Mouse (Mus musculus) erythroblast, embryonic 14.5 days (primary cell): Measurements from ENCODE around the gene Pxk. TPM values are rescaled to one million over a fixed set of nuclear protein-coding genes. Genes with fewer than 3 reads are reported as not detected.
A peak's percentile ranks its signal among the peaks of the same experiment; 100 is the strongest.

ENCODE experiments used
- H3K27me3 ChIP-seq: 2 replicates; pipeline ENCODE4 v1.6.1; 2012; ENCODE audit warnings: inconsistent platforms; ENCODE audit not compliant: control insufficient read depth
- H3K36me3 ChIP-seq: 2 replicates; pipeline ENCODE4 v1.6.1; 2012; ENCODE audit warnings: mild to moderate bottlenecking, inconsistent platforms; ENCODE audit not compliant: control insufficient read depth
- H3K4me1 ChIP-seq: 2 replicates; pipeline ENCODE4 v1.6.1; 2012; ENCODE audit warnings: inconsistent platforms; ENCODE audit not compliant: control insufficient read depth
- H3K4me3 ChIP-seq: replicated peaks from 2 replicates; pipeline ENCODE3; 2012; ENCODE audit warnings: moderate library complexity, mild to moderate bottlenecking, inconsistent platforms
- H3K9me3 ChIP-seq: 2 replicates; pipeline ENCODE4 v1.6.1; 2012; ENCODE audit warnings: low read length, inconsistent platforms, mixed read lengths; ENCODE audit not compliant: control insufficient read depth
- GATA1 ChIP-seq: IDR thresholded peaks from 2 replicates; pipeline ENCODE4 v1.6.1; 2012; ENCODE audit warnings: low read length, inconsistent platforms, mixed read lengths
- TAL1 ChIP-seq: IDR thresholded peaks from 3 replicates; pipeline ENCODE4 v1.6.1; 2012; ENCODE audit warnings: low read length, inconsistent platforms, mixed read lengths
- polyA plus RNA-seq: library from polyadenylated mRNA; stranded (reverse); fragments of >175 nt; gene quantifications from 2 replicates; pipeline ENCODE4 v1.2.3, GENCODE M21; 2012

Gene Pxk
- polyA plus RNA-seq, 1 experiment: 0.14 TPM

- TF ChIP-seq TAL1: no peak
- no peak for TF ChIP-seq GATA1
- Histone ChIP-seq H3K36me3 (no peaks in the 10 kb centered on the region), H3K9me3 (no peaks in the 10 kb centered on the region), H3K27me3 (peaks cover 14% of the 10 kb centered on the region), H3K4me3 (peak overlapping the region; percentile 80), H3K4me1 (peaks cover 23% of the 10 kb centered on the region)
Measured at GRCm38 (mm10) chr14:8099561-8100021, 1.6 kb downstream of the Pxk start.

- H3K36me3 ChIP-seq: no peaks in the 10 kb centered on the region
- no peak for TF ChIP-seq TAL1
- TF ChIP-seq GATA1: no peak
- peaks cover 21% of the 10 kb centered on the region for H3K4me1 ChIP-seq
- H3K9me3 ChIP-seq: no peaks in the 10 kb centered on the region
- peaks cover 14% of the 10 kb centered on the region for H3K27me3 ChIP-seq
- H3K4me3 ChIP-seq: no peak overlapping the region
Measured at GRCm38 (mm10) chr14:8101886-8102285, 3.9 kb downstream of the Pxk start.

- Histone ChIP-seq H3K4me1 (peaks cover 19% of the 10 kb centered on the region), H3K36me3 (no peaks in the 10 kb centered on the region), H3K4me3 (no peak overlapping the region), H3K27me3 (peaks cover 14% of the 10 kb centered on the region), H3K9me3 (no peaks in the 10 kb centered on the region)
- TF ChIP-seq TAL1: no peak
- no peak for TF ChIP-seq GATA1
Measured at GRCm38 (mm10) chr14:8102676-8103075, 4.7 kb downstream of the Pxk start.

GRCm38 (mm10) chr14:8108047-8108446 is 10.0 kb downstream of the Pxk start:
- H3K27me3 ChIP-seq: no peaks in the 10 kb centered on the region
- no peaks in the 10 kb centered on the region for H3K36me3 ChIP-seq
- TF ChIP-seq GATA1 (no peak), TAL1 (no peak)
- no peaks in the 10 kb centered on the region for H3K4me1 ChIP-seq
- H3K4me3 ChIP-seq: no peak overlapping the region
- H3K9me3 ChIP-seq: no peaks in the 10 kb centered on the region

- TF ChIP-seq TAL1 (no peak), GATA1 (no peak)
- Histone ChIP-seq H3K4me3 (no peak overlapping the region), H3K4me1 (no peaks in the 10 kb centered on the region), H3K9me3 (no peaks in the 10 kb centered on the region), H3K27me3 (no peaks in the 10 kb centered on the region), H3K36me3 (no peaks in the 10 kb centered on the region)
Measured at GRCm38 (mm10) chr14:8108976-8109375, 11.0 kb downstream of the Pxk start.

- Histone ChIP-seq H3K4me3 (no peak overlapping the region), H3K36me3 (no peaks in the 10 kb centered on the region), H3K4me1 (no peaks in the 10 kb centered on the region), H3K9me3 (no peaks in the 10 kb centered on the region), H3K27me3 (no peaks in the 10 kb centered on the region)
- no peak for TF ChIP-seq TAL1
- no peak for TF ChIP-seq GATA1
Measured at GRCm38 (mm10) chr14:8111545-8111944, 13.5 kb downstream of the Pxk start.

- no peak overlapping the region for H3K4me3 ChIP-seq
- no peaks in the 10 kb centered on the region for H3K9me3 ChIP-seq
- no peaks in the 10 kb centered on the region for H3K36me3 ChIP-seq
- H3K27me3 ChIP-seq: no peaks in the 10 kb centered on the region
- H3K4me1 ChIP-seq: no peaks in the 10 kb centered on the region
- no peak for TF ChIP-seq TAL1
- no peak for TF ChIP-seq GATA1
Measured at GRCm38 (mm10) chr14:8112036-8112435, 14.0 kb downstream of the Pxk start.

GRCm38 (mm10) chr14:8113616-8114015 is 15.6 kb downstream of the Pxk start:
- no peaks in the 10 kb centered on the region for H3K27me3 ChIP-seq
- no peaks in the 10 kb centered on the region for H3K4me1 ChIP-seq
- H3K4me3 ChIP-seq: no peak overlapping the region
- no peaks in the 10 kb centered on the region for H3K9me3 ChIP-seq
- H3K36me3 ChIP-seq: no peaks in the 10 kb centered on the region
- TF ChIP-seq TAL1: no peak
- no peak for TF ChIP-seq GATA1

- TF ChIP-seq GATA1 (no peak), TAL1 (no peak)
- H3K36me3 ChIP-seq: no peaks in the 10 kb centered on the region
- H3K4me1 ChIP-seq: no peaks in the 10 kb centered on the region
- H3K27me3 ChIP-seq: no peaks in the 10 kb centered on the region
- H3K9me3 ChIP-seq: no peaks in the 10 kb centered on the region
- H3K4me3 ChIP-seq: no peak overlapping the region
Measured at GRCm38 (mm10) chr14:8114306-8114705, 16.3 kb downstream of the Pxk start.

GRCm38 (mm10) chr14:8114756-8115155 is 16.7 kb downstream of the Pxk start:
- H3K9me3 ChIP-seq: no peaks in the 10 kb centered on the region
- no peak overlapping the region for H3K4me3 ChIP-seq
- no peaks in the 10 kb centered on the region for H3K4me1 ChIP-seq
- H3K36me3 ChIP-seq: no peaks in the 10 kb centered on the region
- H3K27me3 ChIP-seq: no peaks in the 10 kb centered on the region
- TF ChIP-seq GATA1 (no peak), TAL1 (no peak)
